Mouse (Mus musculus) layer of hippocampus, adult 9-11 months (tissue): ENCODE measurements at regions not wholly inside any gene's neighbourhood (a gene's known extent, or its start where the extent isn't known, plus 50 kb on each side); places are given as distances from the start of the nearest gene placed in this dataset.

Source experiments
- DNase-seq: peaks from one replicate; pipeline ENCODE4 v3.0.0; 2022

GRCm38 (mm10) chr5:77589252-77589651 is 181.4 kb upstream of the Igfbp7 start:
- no peak for DNase-seq

DNA sequence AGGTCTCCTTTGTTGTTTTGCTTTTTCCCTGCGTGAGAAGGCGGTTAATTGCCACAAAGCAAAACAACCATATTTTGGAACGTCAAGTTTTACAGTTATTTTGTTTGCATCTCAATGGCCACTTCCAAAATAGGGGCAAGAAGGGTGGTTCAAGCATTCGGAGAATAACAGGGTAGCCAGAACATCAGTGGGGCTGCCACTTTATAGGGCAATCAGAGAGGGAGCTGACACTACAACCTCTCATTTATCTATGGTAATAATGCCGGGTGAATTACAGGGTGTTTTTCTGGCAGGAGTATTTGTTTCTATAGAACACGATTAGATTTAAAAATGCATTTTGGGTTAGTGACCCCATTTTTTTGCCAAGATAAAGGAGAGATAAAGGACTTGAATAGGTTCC is 173.9 kb upstream of the Igfbp7 start:
- DNase-seq: no peak

DNA sequence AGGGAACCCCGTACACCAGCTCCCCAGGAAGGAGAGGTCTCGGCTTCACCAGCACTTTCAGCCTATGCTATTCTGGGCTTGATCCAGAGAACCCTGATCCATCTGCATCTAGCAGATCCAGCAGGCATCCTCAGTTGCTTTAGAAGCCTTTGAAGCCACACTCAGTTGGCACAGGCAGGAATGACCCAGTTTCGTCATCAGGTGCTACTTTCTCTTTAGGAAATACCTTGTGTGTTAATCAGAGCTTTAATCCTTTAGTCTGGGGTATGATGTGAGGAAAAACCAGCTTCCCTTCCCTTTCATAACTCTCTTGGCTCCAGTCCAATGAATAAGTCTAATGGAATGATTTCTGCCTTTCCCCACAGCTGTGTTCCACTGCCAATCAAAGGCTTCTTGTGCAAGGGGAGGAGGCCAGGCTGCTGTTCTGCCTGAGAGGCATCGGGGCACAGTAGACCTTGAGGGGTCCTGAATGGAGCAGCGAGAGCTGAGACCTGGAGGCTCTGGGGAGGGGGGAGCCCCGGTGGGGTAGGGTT is 173.3 kb upstream of the Igfbp7 start:
- DNase-seq: peak; percentile 12

DNA sequence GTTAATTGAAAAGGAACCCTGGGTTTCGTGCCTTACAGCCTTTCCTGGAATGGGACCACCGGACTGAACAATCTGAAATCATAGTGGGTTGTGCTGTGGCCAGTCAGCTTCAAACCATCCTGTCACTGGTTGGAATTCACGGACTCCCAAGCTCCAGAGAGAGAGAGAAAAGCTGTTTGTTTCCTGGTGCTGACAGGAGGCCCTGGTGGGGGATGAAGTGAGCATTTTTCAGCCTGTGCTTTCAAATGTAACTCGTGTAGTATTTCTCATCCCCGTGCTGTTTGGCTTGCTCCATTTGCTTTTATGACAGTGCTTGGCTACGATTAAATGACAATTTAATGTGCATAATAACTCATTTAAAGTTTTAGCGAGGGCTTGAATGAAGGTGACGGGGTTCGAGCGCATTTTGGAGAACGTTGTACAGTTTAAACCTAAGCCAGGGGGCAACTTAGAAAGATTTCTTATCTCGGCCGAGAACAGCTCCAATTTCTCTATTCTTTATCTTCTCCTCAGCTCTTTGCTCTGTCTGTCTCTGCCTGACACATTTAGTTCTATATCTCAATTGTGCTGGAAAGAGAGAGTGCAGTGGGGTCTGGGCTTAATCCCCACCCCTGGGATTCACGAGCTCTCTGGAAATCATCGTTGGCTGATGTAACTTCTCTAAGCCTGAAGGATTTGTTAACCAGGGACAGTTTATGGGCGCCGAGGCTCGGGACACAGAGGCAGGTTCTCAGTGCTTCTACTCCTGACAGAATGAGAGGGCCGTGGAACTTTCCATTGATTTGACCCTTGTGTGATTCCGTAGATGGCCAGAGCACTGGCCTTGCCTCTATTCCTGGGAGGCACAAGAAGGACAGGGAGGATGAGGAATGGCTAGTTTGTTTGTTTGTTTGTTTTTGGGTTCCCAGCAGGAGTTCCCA is 172.2 kb upstream of the Igfbp7 start:
- no peak for DNase-seq

GRCm38 (mm10) chr5:77576881-77577280 is 169.0 kb upstream of the Igfbp7 start:
- no peak for DNase-seq

DNA sequence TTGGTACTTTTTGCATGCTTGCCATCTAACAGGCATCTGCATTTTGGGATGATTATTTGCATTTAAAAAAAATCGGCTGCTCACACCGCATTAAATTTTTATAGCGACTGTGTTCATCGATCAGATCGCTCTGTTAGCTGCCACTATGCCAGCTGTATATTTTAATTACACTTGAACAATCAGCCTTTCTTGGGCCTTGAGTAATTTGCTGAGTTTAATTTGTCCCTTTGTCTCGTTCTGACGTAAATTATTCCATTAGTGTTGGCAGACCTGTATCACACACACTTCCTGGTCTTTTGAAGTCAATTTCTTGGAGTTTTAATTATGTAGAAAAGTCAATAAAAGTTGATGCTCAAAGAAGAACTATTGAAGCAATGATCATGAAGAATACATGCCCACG is 167.9 kb upstream of the Igfbp7 start:
- no peak for DNase-seq

GRCm38 (mm10) chr5:77570364-77570763 is 162.5 kb upstream of the Igfbp7 start:
- DNase-seq: no peak

DNA sequence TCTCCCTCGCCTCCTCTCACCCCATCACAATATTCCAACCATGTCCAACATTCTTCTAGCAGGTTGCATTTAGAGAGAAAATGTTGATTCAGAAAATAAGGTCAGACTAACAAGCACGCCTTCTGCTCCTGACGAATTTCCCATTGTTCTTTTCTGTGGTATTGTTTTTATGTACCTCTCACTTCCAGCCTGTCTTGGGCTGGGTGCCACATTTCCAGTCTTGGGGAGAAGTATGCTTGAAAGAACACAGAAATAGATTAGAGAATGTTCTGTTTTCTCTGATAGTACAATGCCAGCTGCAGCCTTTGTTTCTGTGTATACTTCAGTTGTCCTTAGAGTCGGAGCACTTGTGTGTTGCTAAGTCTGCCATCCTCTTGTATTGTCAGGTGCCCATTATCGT is 160.3 kb upstream of the Igfbp7 start:
- no peak for DNase-seq

DNA sequence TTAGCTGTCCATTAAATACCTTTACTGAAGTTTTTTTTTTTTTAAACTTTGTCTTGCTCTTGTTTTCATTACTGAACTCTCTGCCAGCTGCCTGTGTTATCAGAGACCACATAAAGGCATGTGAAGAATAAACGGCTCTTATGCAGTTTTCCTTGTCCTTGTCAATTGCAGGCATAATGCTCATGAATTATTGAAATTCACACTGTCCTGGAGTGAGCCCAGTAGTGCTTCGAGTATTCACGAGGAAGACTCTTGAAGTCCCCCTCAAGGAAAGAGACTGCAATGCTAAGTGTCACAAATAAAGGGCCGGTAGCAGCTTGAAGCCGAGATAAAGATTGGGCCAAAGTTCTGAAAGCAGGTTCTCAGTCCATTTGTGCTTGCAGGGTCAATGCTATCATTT is 144.7 kb upstream of the Igfbp7 start:
- DNase-seq: no peak

DNA sequence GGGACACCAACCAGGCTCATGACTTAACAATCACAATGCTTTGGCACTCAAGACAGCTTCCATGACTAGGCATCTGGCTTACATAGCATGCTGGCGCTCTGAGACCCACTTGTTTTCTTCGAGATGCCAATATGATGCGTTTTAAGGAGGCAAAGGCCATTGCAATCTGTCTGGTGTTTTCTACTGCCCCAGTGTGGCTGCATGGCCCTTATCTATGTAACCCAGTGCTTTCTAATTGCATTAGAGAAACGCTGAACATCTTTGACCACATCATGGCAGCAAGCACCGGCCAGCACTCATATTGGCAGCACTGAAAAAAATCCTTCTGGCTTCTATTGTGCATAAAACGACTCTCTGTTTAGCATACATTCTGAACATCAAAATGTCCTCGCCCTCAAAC is 144.2 kb upstream of the Igfbp7 start:
- DNase-seq: no peak

- DNase-seq: no peak
Measured at GRCm38 (mm10) chr5:77546001-77546620, 138.3 kb upstream of the Igfbp7 start.

GRCm38 (mm10) chr5:77532261-77533015 is 124.6 kb upstream of the Igfbp7 start:
- peak; percentile 14 for DNase-seq

- no peak for DNase-seq
Measured at GRCm38 (mm10) chr5:77530376-77530775, 122.5 kb upstream of the Igfbp7 start.

DNA sequence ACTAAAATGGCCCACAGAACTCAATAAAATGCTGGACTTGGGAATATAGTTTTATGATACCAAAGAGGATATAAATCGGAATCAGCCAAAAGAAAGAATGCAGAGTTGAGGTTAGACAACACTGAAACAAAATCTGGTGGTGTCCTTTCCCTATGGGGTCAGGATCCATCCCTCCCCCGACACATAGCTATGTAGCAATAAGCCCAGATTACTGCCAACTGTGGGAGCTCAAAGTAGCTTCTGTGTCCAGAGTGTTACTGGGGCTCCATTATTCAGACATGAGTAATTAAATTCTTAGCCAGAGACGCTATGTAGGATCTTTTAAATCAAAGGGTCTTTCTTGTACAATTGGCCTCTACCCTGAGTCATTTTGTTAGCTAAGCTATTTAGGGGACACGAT is 109.4 kb upstream of the Igfbp7 start:
- DNase-seq: no peak

- DNase-seq: no peak
Measured at GRCm38 (mm10) chr5:77515448-77515847, 107.6 kb upstream of the Igfbp7 start.

GRCm38 (mm10) chr5:77502684-77503083 is 94.8 kb upstream of the Igfbp7 start:
- DNase-seq: no peak

DNA sequence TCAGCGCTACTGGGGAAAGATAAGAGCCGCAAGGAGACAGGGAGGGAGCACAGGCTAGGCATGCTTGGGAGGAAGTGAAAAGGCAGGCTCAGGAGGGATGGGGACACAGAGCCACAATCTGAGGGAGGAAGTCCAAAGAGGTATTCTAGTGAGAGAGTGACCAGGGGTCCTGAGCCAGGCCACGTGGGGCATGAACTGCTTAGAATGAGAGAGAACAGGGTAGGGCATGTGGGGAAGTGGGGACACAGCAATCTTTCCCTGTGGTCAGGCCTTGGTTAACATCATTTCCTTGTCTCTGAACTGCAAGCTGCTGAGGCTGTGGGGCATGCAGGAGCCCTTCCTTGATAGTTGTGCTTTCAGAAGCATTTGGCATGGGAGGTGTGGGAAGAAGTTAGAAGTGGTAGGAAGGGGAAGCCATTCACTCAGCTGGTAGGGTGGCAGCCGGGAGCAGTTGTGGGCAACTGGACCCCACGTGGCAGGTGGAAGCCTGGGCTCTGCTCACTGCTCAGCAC is 92.2 kb upstream of the Igfbp7 start:
- DNase-seq: peak; percentile 10

DNA sequence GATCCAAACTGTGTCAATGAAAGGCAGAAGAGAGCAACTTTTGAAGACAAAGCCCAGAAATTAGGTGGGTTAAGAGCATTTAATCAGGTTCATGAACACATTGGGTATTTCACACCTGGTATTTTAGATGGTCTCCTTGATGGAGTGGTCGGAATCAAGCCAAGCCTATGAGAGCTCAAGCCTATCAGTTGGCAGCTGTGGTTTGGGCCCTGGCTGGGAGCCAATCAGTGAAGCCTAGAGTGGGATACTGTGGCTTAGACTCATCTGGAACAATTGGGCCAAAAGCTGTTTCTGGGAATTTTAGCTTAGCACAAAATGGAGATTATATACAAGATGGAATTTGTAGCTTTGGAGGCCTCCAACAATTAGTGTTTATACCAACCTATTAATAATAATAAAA is 86.8 kb upstream of the Igfbp7 start:
- no peak for DNase-seq

- DNase-seq: no peak
Measured at GRCm38 (mm10) chr5:77488969-77489368, 81.1 kb upstream of the Igfbp7 start.

DNA sequence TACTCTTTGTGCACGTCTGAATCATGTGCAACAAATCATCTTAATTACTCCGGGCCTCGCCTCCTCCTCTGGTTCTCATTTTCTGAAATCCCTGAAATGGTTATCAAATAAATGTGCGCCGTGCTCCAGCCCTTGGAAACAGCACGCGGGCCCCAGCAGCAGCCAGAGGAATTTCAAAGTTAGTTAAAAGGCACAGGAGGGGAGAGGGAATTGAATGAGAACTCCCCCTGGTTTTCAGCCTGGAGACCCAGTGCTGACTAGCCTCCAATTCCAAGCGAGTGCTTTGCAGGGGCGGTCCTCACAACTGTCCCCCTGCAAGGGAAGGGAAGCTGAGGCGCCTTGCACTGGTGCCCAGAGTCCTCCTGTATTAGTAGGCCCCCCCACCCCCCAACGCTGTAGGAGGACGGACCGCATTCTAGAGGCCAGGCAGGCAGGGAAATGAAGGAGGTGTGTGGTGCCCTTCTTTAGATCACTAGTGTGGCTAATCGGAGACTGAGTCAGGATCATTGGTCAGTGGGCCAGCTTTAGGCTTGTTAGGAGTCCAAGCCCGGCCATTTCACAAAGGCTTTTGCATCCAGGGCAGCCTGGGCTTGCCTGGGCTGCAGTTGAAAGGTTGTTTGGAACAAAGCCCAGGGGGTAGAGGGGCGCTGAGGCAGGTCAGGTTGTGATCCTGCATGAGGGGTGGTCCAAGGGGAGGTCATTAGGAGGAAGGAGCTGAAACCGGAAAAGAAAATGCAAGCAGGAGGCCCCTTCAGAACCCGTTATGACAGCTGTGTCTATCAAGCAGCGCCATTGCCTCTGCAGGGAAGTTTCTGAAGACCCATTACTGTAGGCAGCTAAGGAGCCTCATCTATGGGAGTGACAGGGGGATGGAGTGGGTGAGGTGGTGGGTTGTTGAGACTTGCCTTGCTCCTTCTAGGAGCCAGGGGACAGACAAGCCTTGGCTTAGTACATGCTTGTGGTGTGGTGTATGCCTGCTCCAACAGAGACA is 80.3 kb upstream of the Igfbp7 start:
- DNase-seq: no peak

DNA sequence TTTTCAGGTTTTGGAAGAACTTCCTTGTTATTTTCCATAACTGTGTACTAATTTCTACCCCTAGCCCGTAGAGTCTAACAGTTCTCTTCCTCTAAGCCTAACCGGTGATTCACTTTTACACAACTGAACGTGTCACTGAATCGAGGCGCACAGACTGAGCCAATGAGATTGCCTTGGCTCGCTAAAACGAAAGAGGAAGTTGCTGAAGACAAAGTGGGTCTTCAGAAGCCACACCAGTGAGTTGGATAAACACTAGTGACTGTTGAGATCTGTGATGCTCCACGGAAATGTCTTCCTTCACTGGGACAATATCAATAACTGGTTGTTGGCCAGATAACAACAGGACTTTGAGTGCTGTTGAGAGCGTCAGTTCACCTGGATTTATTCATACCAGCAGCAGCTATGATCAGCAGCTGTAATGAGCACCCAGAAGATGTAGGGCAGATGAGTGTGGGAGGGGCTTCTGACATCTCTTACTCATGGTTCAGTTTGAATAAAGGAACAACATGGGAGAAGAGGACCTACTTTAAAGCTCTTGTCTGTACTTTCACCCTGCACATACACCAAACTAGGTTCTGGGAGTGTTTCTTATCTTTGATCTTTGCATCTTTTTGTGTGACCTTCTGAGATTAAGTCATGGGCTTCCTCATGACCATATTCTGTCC is 75.3 kb upstream of the Igfbp7 start:
- DNase-seq: no peak
